Mouse (Mus musculus): Measurements from ENCODE around the gene Ralb. TPM values are rescaled to one million over a fixed set of nuclear protein-coding genes. Genes with fewer than 3 reads are reported as not detected.

The Ralb gene
- polyA plus RNA-seq, 1 experiment = not detected

DNA sequence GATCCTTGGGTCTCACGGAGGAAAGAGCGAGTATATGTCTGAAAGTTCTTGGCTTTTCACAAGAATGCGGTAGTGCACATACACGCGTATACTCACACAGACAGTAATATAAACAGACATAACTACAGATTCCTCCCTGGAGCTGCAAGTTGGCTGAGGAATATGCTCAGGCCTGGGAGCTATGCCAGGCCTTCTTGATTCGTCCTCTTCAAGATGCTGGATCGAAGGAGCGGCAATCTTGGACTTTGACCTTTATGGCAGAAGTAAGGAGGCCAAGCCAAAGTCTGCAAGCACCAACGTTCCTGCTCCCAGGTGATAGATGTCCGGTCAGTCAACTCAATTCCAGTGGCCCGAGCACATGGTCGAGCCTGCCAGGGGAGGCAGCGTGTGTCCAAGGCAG is 26.3 kb upstream of the Ralb start:
- Histone ChIP-seq H3K4me1 (ENCODE audit: control insufficient read depth, insufficient read depth, low read length) (peaks cover 13% of the 10 kb centered on the region), H3K4me3 (ENCODE audit: insufficient read depth, low read depth, low read length) (no peak overlapping the region), H3K27ac (ENCODE audit: insufficient read depth, low read depth, low read length) (no peak overlapping the region)
- no peak for TF ChIP-seq POLR2A (IDR thresholded peaks at IDR 0.05; ENCODE audit: insufficient read depth, low read depth, low read length)
- TF ChIP-seq CTCF (IDR thresholded peaks at IDR 0.05; ENCODE audit: insufficient read depth, low read depth, low read length) = no peak
- WGBS = 89% methylated on average over 13 of the region's 13 CpGs

DNA sequence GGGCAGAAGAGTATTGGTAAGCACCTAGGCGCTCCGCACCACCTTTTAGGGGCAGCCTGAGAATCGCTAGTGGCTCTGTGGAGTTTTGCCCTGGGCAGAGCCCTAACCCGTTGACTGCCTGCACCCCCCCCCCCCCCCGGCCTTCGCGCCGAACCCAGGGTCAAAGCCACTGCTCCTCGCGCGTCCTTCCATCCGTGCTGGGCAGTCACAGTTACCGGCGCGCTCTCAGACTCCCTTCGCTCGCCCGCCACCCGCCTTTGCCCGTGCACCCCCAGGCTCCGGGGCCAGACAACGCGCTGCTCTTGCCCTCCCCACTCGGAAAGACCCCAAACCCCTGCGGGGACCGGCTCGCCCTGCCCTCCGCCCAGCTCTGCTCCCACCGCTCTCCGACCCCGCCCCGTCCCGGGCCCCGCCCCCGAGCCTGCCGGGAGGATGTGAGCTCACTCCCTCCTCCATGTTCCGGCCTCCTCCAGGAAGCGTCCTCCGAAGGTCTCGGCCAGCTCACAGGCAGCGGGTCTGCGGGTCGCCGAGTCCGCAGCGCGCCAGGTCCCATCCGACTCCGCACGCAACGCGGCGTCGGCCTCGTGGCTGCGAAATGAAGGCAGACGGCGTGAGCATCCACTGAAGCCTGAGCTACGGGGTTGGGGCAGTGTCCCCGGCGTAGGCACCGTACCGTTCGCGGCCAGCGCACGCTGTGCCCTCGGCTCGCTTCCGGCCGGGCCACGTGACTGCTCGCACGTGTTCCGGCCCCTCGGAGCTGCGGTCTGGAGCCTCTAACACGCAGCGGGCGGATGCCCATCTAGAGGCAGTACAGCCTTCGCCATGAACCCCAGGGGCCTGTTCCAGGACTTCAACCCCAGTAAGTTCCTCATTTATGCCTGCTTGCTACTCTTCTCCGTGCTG is 21.3 kb upstream of the Ralb start, which contains the start of gene Tmem185b:
Gene Tmem185b (plus strand): TSS at position 472 of the 903 bp plus-strand sequence.
- peaks cover 31% of the 10 kb centered on the region for H3K4me1 ChIP-seq (ENCODE audit: control insufficient read depth, insufficient read depth, low read length)
- TF ChIP-seq POLR2A (IDR thresholded peaks at IDR 0.05; ENCODE audit: insufficient read depth, low read depth, low read length) = peak; percentile 55
- TF ChIP-seq CTCF (IDR thresholded peaks at IDR 0.05; ENCODE audit: insufficient read depth, low read depth, low read length) = no peak
- 2% methylated on average over 82 of the region's 82 CpGs for WGBS
- H3K27ac ChIP-seq (ENCODE audit: insufficient read depth, low read depth, low read length) = peak within 1 kb of the TSS; percentile 80
- peak within 1 kb of the TSS; percentile 84 for H3K4me3 ChIP-seq (ENCODE audit: insufficient read depth, low read depth, low read length)

DNA sequence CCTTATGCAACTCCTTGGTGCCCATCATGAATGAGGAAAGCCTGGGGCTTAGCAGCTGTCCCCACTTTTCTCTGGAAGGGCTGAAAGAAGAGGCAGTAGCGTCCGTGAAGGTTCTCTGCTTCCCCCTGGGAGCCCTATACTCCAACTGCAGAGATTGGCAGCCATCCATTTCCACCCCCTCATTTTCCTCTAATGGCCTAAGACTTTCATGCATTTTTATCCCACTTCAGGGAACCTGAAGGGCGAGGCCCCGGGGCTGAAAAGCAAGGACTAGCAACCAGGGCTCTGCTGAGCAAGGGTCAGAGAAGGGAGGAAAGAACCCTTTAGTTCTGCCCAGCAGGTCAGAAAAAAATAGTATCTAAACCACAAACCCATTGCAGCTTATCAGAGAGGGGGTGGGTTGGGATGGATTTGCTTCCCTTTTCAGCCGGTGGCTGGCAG is 20.4 kb upstream of the Ralb start:
- Histone ChIP-seq H3K27ac (ENCODE audit: insufficient read depth, low read depth, low read length) (no peak overlapping the region), H3K4me3 (ENCODE audit: insufficient read depth, low read depth, low read length) (peak overlapping the region; percentile 84), H3K4me1 (ENCODE audit: control insufficient read depth, insufficient read depth, low read length) (peaks cover 31% of the 10 kb centered on the region)
- TF ChIP-seq POLR2A (IDR thresholded peaks at IDR 0.05; ENCODE audit: insufficient read depth, low read depth, low read length) = no peak
- TF ChIP-seq CTCF (IDR thresholded peaks at IDR 0.05; ENCODE audit: insufficient read depth, low read depth, low read length) = no peak
- WGBS = 16% methylated on average over 5 of the region's 5 CpGs

DNA sequence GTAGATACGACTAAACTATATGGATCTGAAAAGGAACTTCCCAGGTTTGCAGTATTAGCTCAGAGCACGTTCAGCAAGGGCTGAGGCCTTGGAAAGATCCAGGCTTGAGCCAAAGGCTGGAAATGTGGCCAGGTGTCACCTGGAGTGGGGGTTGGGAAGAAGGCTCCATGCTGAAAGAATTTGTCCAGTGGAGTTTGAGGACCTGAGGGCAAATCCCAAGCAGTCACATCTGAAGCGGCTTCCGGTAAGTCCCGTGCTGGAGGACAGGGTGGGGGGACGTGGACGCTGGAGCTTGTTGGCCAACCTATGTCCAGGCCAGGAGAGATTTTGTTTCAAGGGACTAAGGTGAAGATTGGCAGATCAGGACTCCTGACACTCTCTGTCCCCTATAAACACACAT is 19.2 kb upstream of the Ralb start:
- Histone ChIP-seq H3K27ac (ENCODE audit: insufficient read depth, low read depth, low read length) (no peak overlapping the region), H3K4me1 (ENCODE audit: control insufficient read depth, insufficient read depth, low read length) (peaks cover 31% of the 10 kb centered on the region), H3K4me3 (ENCODE audit: insufficient read depth, low read depth, low read length) (no peak overlapping the region)
- TF ChIP-seq POLR2A (IDR thresholded peaks at IDR 0.05; ENCODE audit: insufficient read depth, low read depth, low read length) = no peak
- no peak for TF ChIP-seq CTCF (IDR thresholded peaks at IDR 0.05; ENCODE audit: insufficient read depth, low read depth, low read length)
- 98% methylated on average over 7 of the region's 7 CpGs for WGBS

DNA sequence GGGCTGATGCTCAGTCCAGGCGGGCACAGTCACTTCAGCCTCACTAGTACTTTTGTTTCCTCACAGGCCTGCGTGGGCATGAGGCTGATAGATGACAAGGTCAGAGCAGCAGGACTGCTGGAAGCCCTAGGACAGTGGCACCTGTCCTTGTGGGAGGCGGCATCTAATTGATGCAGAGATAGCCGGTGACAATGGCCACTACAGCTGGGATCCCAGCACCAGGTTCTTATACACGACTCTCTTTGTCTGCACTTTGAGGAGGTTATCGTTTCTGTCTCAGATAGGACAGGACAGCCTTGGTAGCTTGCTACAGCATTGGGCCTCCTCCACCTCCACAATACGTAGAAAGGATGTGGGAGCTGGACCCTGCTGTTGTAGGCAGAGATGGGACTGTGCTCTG is 18.8 kb upstream of the Ralb start:
- H3K4me1 ChIP-seq (ENCODE audit: control insufficient read depth, insufficient read depth, low read length) = peaks cover 31% of the 10 kb centered on the region
- whole genome bisulfite sequencing = 84% methylated on average over 7 of the region's 7 CpGs
- H3K27ac ChIP-seq (ENCODE audit: insufficient read depth, low read depth, low read length) = no peak overlapping the region
- TF ChIP-seq POLR2A (IDR thresholded peaks at IDR 0.05; ENCODE audit: insufficient read depth, low read depth, low read length) (no peak), CTCF (IDR thresholded peaks at IDR 0.05; ENCODE audit: insufficient read depth, low read depth, low read length) (no peak)
- H3K4me3 ChIP-seq (ENCODE audit: insufficient read depth, low read depth, low read length) = no peak overlapping the region

DNA sequence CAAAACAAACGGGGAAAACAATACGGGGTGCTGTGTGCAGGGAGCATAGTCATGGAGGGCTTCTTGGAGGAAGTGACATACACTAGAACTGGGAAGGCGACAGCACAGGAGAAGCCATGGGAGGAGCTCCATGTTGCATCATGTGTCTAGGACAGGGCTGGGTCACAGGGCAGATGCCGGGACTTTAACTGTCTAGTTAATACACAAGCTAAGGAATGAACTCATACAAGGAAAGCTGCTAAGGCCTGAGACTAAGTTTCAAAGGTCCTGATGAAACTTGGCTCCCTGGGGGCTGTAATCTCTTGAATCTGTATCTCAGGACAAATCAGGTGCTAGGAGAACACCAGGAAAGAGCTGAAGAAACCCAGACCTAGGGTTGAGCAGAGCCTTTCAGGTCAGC is 18.1 kb upstream of the Ralb start:
- Histone ChIP-seq H3K4me1 (ENCODE audit: control insufficient read depth, insufficient read depth, low read length) (peaks cover 36% of the 10 kb centered on the region), H3K27ac (ENCODE audit: insufficient read depth, low read depth, low read length) (no peak overlapping the region), H3K4me3 (ENCODE audit: insufficient read depth, low read depth, low read length) (no peak overlapping the region)
- TF ChIP-seq CTCF (IDR thresholded peaks at IDR 0.05; ENCODE audit: insufficient read depth, low read depth, low read length) (no peak), POLR2A (IDR thresholded peaks at IDR 0.05; ENCODE audit: insufficient read depth, low read depth, low read length) (no peak)
- 84% methylated on average over 4 of the region's 4 CpGs for WGBS

DNA sequence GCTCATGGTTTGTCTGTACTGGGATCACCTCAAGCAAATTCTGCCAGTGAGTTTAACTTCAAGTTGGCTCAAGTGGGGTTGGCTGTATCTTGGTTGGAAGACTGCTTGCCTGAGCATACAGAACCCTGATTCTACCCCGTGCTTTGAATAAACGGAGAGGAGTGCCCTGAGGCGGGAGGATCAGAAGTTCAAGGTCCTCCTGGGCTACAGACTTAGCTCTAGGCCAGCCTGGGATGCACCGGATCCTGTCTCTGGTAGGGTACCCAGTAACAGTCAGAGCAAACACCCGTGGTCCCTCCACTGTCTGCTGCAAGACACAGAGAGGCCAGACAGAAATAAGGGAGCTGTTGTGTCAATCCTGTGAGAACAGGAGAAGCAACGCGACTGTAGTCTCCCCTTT is 17.1 kb upstream of the Ralb start:
- H3K4me1 ChIP-seq (ENCODE audit: control insufficient read depth, insufficient read depth, low read length) = peaks cover 30% of the 10 kb centered on the region
- H3K27ac ChIP-seq (ENCODE audit: insufficient read depth, low read depth, low read length) = no peak overlapping the region
- no peak for TF ChIP-seq POLR2A (IDR thresholded peaks at IDR 0.05; ENCODE audit: insufficient read depth, low read depth, low read length)
- TF ChIP-seq CTCF (IDR thresholded peaks at IDR 0.05; ENCODE audit: insufficient read depth, low read depth, low read length) = no peak
- 86% methylated on average over 7 of the region's 7 CpGs for WGBS
- no peak overlapping the region for H3K4me3 ChIP-seq (ENCODE audit: insufficient read depth, low read depth, low read length)

DNA sequence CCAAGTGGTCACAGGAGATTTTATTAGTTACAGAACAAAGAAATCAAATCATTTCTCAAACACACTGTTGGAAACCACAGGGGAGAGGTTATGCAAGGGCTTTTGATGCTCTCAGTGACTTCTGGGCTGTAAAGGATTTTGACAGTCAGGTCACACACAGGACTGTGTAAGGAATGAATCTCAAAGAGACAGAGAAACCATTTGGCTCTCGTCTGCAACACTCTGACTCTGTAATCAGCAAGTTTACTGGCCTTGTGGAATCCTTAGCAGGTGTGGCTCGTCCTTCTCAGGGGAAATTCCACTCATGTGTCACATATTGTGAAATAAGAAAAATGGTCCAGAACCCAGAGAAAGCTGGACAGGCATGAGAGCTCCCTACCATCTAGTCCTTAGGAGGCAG is 16.4 kb upstream of the Ralb start:
- WGBS = 77% methylated on average over 2 of the region's 2 CpGs
- Histone ChIP-seq H3K27ac (ENCODE audit: insufficient read depth, low read depth, low read length) (no peak overlapping the region), H3K4me3 (ENCODE audit: insufficient read depth, low read depth, low read length) (no peak overlapping the region), H3K4me1 (ENCODE audit: control insufficient read depth, insufficient read depth, low read length) (peaks cover 24% of the 10 kb centered on the region)
- TF ChIP-seq CTCF (IDR thresholded peaks at IDR 0.05; ENCODE audit: insufficient read depth, low read depth, low read length) (no peak), POLR2A (IDR thresholded peaks at IDR 0.05; ENCODE audit: insufficient read depth, low read depth, low read length) (no peak)

DNA sequence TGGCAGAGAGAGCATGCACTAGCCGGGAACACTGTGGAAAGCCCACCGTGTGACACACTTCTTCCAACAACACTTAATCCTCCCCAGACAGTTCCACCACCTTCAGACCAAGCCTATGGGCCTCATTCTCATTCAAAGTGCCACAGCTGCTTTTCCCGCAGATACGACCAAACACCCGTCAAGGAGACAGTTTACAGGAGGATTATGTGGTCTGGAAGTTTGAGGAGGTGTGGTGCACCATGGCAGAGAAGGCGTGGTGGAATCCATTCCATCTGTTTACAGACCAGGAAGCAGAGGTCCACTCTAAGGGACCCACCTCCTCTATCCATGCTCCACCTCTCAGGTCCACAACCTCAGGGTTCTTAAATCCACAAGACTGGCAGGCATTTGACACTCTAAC is 14.7 kb upstream of the Ralb start:
- Histone ChIP-seq H3K4me1 (ENCODE audit: control insufficient read depth, insufficient read depth, low read length) (peaks cover 15% of the 10 kb centered on the region), H3K4me3 (ENCODE audit: insufficient read depth, low read depth, low read length) (no peak overlapping the region), H3K27ac (ENCODE audit: insufficient read depth, low read depth, low read length) (no peak overlapping the region)
- 88% methylated on average over 6 of the region's 6 CpGs for WGBS
- TF ChIP-seq POLR2A (IDR thresholded peaks at IDR 0.05; ENCODE audit: insufficient read depth, low read depth, low read length) = no peak
- TF ChIP-seq CTCF (IDR thresholded peaks at IDR 0.05; ENCODE audit: insufficient read depth, low read depth, low read length) = no peak

Measured in olfactory bulb, adult 2 months (tissue).